Mouse (Mus musculus): Measurements from ENCODE around the gene Anapc16. TPM values are rescaled to one million over a fixed set of nuclear protein-coding genes. Genes with fewer than 3 reads are reported as not detected.

Anapc16 gene
- polyA plus RNA-seq, 1 experiment, result 127 TPM

DNA sequence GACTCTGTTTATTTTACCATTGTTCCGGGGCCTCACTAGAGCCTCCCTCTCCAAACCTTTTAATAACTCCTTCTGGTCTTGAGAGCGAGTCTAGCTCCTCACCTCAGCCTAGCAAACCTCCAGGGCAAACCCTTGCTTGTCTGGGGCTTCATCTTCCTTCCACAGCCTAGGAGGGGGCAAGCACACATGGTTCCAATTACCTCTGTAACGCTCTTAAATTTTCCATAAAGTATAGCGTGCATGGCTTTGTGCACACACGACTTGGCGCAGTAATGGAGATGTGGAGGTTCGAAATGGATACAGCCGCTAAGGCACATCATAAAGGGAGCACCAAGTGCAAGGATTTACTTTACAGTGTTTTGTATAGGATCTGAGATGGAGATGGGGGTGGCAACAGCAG lies 37.1 kb downstream of the Anapc16 start:
- no peak overlapping the region for H3ac ChIP-seq (ENCODE audit: control insufficient read depth, insufficient read length)
- H3K4me3 ChIP-seq, result no peak overlapping the region
- no peaks in the 10 kb centered on the region for H3K36me3 ChIP-seq (ENCODE audit: control insufficient read depth, insufficient read depth)
- no peaks in the 10 kb centered on the region for H3K27me3 ChIP-seq (ENCODE audit: control insufficient read depth, insufficient read depth, insufficient read length)
- TF ChIP-seq E2F4 (IDR thresholded peaks at IDR 0.05; ENCODE audit: insufficient read depth) (no peak), TCF12 (IDR thresholded peaks at IDR 0.05; ENCODE audit: insufficient read depth, poor library complexity, severe bottlenecking) (no peak), MYOD1 (IDR thresholded peaks at IDR 0.05; ENCODE audit: control insufficient read depth in 1 of 3, insufficient read length in 2 of 3, low read depth in 2 of 3) (no peak), SRF (IDR thresholded peaks at IDR 0.05; ENCODE audit: control insufficient read depth, insufficient read length, low read depth) (no peak), USF1 (IDR thresholded peaks at IDR 0.05; ENCODE audit: low read depth) (no peak), REST (IDR thresholded peaks at IDR 0.05; ENCODE audit: insufficient read depth, insufficient read length) (no peak), POLR2A (IDR thresholded peaks at IDR 0.05; ENCODE audit: insufficient read length, low read depth) (no peak), MYOG (IDR thresholded peaks at IDR 0.05; ENCODE audit: control insufficient read depth in 1 of 3, insufficient read depth in 1 of 3, insufficient read length in 2 of 3, low read depth in 2 of 3) (no peak), POLR2AphosphoS2 (IDR thresholded peaks at IDR 0.05; ENCODE audit: insufficient read length, low read depth) (no peak), TCF3 (IDR thresholded peaks at IDR 0.05; ENCODE audit: insufficient read length, low read depth) (no peak), CEBPB (IDR thresholded peaks at IDR 0.05; ENCODE audit: insufficient read depth, poor library complexity, severe bottlenecking) (no peak), MAX (IDR thresholded peaks at IDR 0.05; ENCODE audit: low read depth) (no peak)
- no peak overlapping the region for H3K4me2 ChIP-seq (ENCODE audit: low read depth)
- H3K79me2 ChIP-seq (ENCODE audit: control insufficient read depth, insufficient read depth), result no peaks in the 10 kb centered on the region

DNA sequence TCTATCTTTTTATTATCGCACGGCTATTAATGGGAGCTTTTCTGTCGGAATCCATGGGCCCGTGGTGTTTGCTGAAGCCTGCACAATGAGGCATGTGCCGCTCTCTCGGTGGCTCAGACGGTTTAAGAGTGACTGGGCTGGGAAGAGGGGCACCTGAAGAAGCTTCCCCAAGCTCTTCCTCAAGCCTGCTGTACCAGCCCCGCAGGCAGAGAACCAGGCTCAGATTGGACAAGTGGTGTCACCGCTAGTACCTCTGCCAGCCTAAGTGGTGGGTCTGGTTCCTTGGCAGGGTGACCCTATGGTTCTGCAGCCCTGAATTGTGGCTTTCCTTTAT lies 37.6 kb downstream of the Anapc16 start:
- Histone ChIP-seq H3K79me2 (ENCODE audit: control insufficient read depth, insufficient read depth) (no peaks in the 10 kb centered on the region), H3ac (ENCODE audit: control insufficient read depth, insufficient read length) (no peak overlapping the region), H3K36me3 (ENCODE audit: control insufficient read depth, insufficient read depth) (no peaks in the 10 kb centered on the region), H3K4me3 (no peak overlapping the region), H3K27me3 (ENCODE audit: control insufficient read depth, insufficient read depth, insufficient read length) (no peaks in the 10 kb centered on the region), H3K4me2 (ENCODE audit: low read depth) (peak overlapping the region; percentile 5)
- TF ChIP-seq MYOG (IDR thresholded peaks at IDR 0.05; ENCODE audit: control insufficient read depth in 1 of 3, insufficient read depth in 1 of 3, insufficient read length in 2 of 3, low read depth in 2 of 3) (no peak), MAX (IDR thresholded peaks at IDR 0.05; ENCODE audit: low read depth) (no peak), E2F4 (IDR thresholded peaks at IDR 0.05; ENCODE audit: insufficient read depth) (no peak), USF1 (IDR thresholded peaks at IDR 0.05; ENCODE audit: low read depth) (no peak), MYOD1 (IDR thresholded peaks at IDR 0.05; ENCODE audit: control insufficient read depth in 1 of 3, insufficient read length in 2 of 3, low read depth in 2 of 3) (no peak), POLR2AphosphoS2 (IDR thresholded peaks at IDR 0.05; ENCODE audit: insufficient read length, low read depth) (no peak), REST (IDR thresholded peaks at IDR 0.05; ENCODE audit: insufficient read depth, insufficient read length) (no peak)

- Histone ChIP-seq H3K36me3 (ENCODE audit: control insufficient read depth, insufficient read depth) (no peaks in the 10 kb centered on the region), H3K4me3 (no peak overlapping the region), H3K4me2 (ENCODE audit: low read depth) (peak overlapping the region; percentile 24), H3K79me2 (ENCODE audit: control insufficient read depth, insufficient read depth) (no peaks in the 10 kb centered on the region), H3ac (ENCODE audit: control insufficient read depth, insufficient read length) (no peak overlapping the region), H3K27me3 (ENCODE audit: control insufficient read depth, insufficient read depth, insufficient read length) (no peaks in the 10 kb centered on the region)
- no peak for TF ChIP-seq SRF (IDR thresholded peaks at IDR 0.05; ENCODE audit: control insufficient read depth, insufficient read length, low read depth)
- no peak for TF ChIP-seq MYOG (IDR thresholded peaks at IDR 0.05; ENCODE audit: control insufficient read depth in 1 of 3, insufficient read depth in 1 of 3, insufficient read length in 2 of 3, low read depth in 2 of 3)
- TF ChIP-seq CEBPB (IDR thresholded peaks at IDR 0.05; ENCODE audit: insufficient read depth, poor library complexity, severe bottlenecking), result no peak
- no peak for TF ChIP-seq MYOD1 (IDR thresholded peaks at IDR 0.05; ENCODE audit: control insufficient read depth in 1 of 3, insufficient read length in 2 of 3, low read depth in 2 of 3)
- TF ChIP-seq USF1 (IDR thresholded peaks at IDR 0.05; ENCODE audit: low read depth), result no peak
- TF ChIP-seq POLR2A (IDR thresholded peaks at IDR 0.05; ENCODE audit: insufficient read length, low read depth), result no peak
- no peak for TF ChIP-seq POLR2AphosphoS2 (IDR thresholded peaks at IDR 0.05; ENCODE audit: insufficient read length, low read depth)
- no peak for TF ChIP-seq TCF3 (IDR thresholded peaks at IDR 0.05; ENCODE audit: insufficient read length, low read depth)
- no peak for TF ChIP-seq REST (IDR thresholded peaks at IDR 0.05; ENCODE audit: insufficient read depth, insufficient read length)
- no peak for TF ChIP-seq TCF12 (IDR thresholded peaks at IDR 0.05; ENCODE audit: insufficient read depth, poor library complexity, severe bottlenecking)
Observed at GRCm38 (mm10) chr10:59964504-59965361, 38.2 kb downstream of the Anapc16 start.

- Histone ChIP-seq H3K4me2 (ENCODE audit: low read depth) (no peak overlapping the region), H3K27me3 (ENCODE audit: control insufficient read depth, insufficient read depth, insufficient read length) (no peaks in the 10 kb centered on the region), H3K79me2 (ENCODE audit: control insufficient read depth, insufficient read depth) (no peaks in the 10 kb centered on the region), H3K4me3 (no peak overlapping the region), H3K36me3 (ENCODE audit: control insufficient read depth, insufficient read depth) (no peaks in the 10 kb centered on the region), H3ac (ENCODE audit: control insufficient read depth, insufficient read length) (no peak overlapping the region)
- TF ChIP-seq REST (IDR thresholded peaks at IDR 0.05; ENCODE audit: insufficient read depth, insufficient read length) (no peak), SRF (IDR thresholded peaks at IDR 0.05; ENCODE audit: control insufficient read depth, insufficient read length, low read depth) (no peak), POLR2AphosphoS2 (IDR thresholded peaks at IDR 0.05; ENCODE audit: insufficient read length, low read depth) (no peak), E2F4 (IDR thresholded peaks at IDR 0.05; ENCODE audit: insufficient read depth) (no peak), MAX (IDR thresholded peaks at IDR 0.05; ENCODE audit: low read depth) (no peak), MYOG (IDR thresholded peaks at IDR 0.05; ENCODE audit: control insufficient read depth in 1 of 3, insufficient read depth in 1 of 3, insufficient read length in 2 of 3, low read depth in 2 of 3) (no peak), MYOD1 (IDR thresholded peaks at IDR 0.05; ENCODE audit: control insufficient read depth in 1 of 3, insufficient read length in 2 of 3, low read depth in 2 of 3) (no peak), POLR2A (IDR thresholded peaks at IDR 0.05; ENCODE audit: insufficient read length, low read depth) (no peak), TCF3 (IDR thresholded peaks at IDR 0.05; ENCODE audit: insufficient read length, low read depth) (no peak), CEBPB (IDR thresholded peaks at IDR 0.05; ENCODE audit: insufficient read depth, poor library complexity, severe bottlenecking) (no peak), USF1 (IDR thresholded peaks at IDR 0.05; ENCODE audit: low read depth) (no peak), TCF12 (IDR thresholded peaks at IDR 0.05; ENCODE audit: insufficient read depth, poor library complexity, severe bottlenecking) (no peak)
Observed at GRCm38 (mm10) chr10:59963609-59964008, 39.3 kb downstream of the Anapc16 start.
